Mouse (Mus musculus) ES-Bruce4 (cell line): ENCODE data around the gene Chchd3.

Source experiments
- CTCF ChIP-seq: IDR thresholded peaks from one replicate; pipeline ENCODE4 v1.8.1; 2011; ENCODE audit warnings: low read depth, low read length
- POLR2A ChIP-seq: IDR thresholded peaks from one replicate; pipeline ENCODE4 v1.8.1; 2011; ENCODE audit warnings: low read length; ENCODE audit not compliant: insufficient read depth

- TF ChIP-seq CTCF = no peak
- TF ChIP-seq POLR2A = no peak
Observed at GRCm38 (mm10) chr6:33066462-33066861, 6.4 kb upstream of the Chchd3 start.
